Mouse (Mus musculus): ENCODE data around the gene Gm28729.

Gene Gm28729

GRCm38 (mm10) chr9:96460117-96460865, 64.8 kb downstream of the Gm28729 start:
- Histone ChIP-seq H3K36me3 (ENCODE audit: control insufficient read depth, insufficient read depth, low read length, poor library complexity, severe bottlenecking) (peaks cover 2% of the 10 kb centered on the region; the same call in 1 of the 2 replicates), H3K27me3 (ENCODE audit: control insufficient read depth, insufficient read depth, low read length, poor library complexity, severe bottlenecking) (no peaks in the 10 kb centered on the region)
- DNase-seq (ENCODE audit: low read depth, low spot score) = no peak

GRCm38 (mm10) chr9:96455618-96456017, 69.4 kb downstream of the Gm28729 start:
- no peak for DNase-seq (ENCODE audit: low read depth, low spot score)
- no peaks in the 10 kb centered on the region for H3K36me3 ChIP-seq (ENCODE audit: control insufficient read depth, insufficient read depth, low read length, poor library complexity, severe bottlenecking)
- H3K27me3 ChIP-seq (ENCODE audit: control insufficient read depth, insufficient read depth, low read length, poor library complexity, severe bottlenecking) = no peaks in the 10 kb centered on the region

DNA sequence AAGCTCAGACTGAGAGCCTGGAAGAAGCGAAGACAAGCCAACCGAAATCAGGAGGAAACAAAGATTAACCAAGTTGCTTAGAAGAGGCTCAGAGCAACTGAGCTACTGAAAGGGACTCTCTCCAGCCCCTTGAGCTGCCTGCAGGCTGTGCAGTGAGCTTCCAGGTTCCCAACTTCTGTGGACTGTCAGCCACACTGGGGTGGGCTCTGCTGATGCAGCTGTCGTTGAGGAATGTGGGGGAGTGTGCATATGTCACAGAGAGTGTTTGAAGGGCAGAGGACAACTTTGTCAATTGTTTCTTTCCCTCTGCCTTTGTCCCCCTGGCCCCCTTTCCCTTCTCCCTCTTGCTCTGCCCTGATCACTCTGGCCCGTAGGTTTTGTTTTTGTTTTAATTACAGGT, 72.1 kb downstream of the Gm28729 start:
- no peak for DNase-seq (ENCODE audit: low read depth, low spot score)
- H3K27me3 ChIP-seq (ENCODE audit: control insufficient read depth, insufficient read depth, low read length, poor library complexity, severe bottlenecking) = no peaks in the 10 kb centered on the region
- H3K36me3 ChIP-seq (ENCODE audit: control insufficient read depth, insufficient read depth, low read length, poor library complexity, severe bottlenecking) = no peaks in the 10 kb centered on the region

GRCm38 (mm10) chr9:96450900-96451720, 74.0 kb downstream of the Gm28729 start:
- DNase-seq (ENCODE audit: low read depth, low spot score) = no peak
- H3K27me3 ChIP-seq (ENCODE audit: control insufficient read depth, insufficient read depth, low read length, poor library complexity, severe bottlenecking) = no peaks in the 10 kb centered on the region
- H3K36me3 ChIP-seq (ENCODE audit: control insufficient read depth, insufficient read depth, low read length, poor library complexity, severe bottlenecking) = no peaks in the 10 kb centered on the region

DNA sequence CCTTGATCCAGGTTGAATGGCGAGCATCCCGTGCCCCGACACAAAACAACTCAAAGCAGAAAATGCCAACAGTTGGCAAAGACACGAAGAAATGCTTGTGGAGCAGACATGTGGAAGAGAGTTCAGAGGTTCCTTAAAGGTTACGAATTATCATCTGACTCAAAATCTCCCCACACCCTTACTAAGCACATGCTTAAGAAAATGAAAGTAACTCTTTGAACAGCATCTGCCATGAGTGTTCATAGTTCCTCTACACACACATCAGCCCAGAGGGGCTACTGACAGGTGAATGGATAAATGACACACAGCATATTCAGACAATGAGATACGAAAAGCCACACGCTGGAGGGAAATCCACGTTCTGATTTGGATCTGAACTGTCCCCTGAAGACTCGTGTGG, 75.5 kb downstream of the Gm28729 start:
- Histone ChIP-seq H3K36me3 (ENCODE audit: control insufficient read depth, insufficient read depth, low read length, poor library complexity, severe bottlenecking) (no peaks in the 10 kb centered on the region), H3K27me3 (ENCODE audit: control insufficient read depth, insufficient read depth, low read length, poor library complexity, severe bottlenecking) (no peaks in the 10 kb centered on the region)
- DNase-seq (ENCODE audit: low read depth, low spot score) = no peak

DNA sequence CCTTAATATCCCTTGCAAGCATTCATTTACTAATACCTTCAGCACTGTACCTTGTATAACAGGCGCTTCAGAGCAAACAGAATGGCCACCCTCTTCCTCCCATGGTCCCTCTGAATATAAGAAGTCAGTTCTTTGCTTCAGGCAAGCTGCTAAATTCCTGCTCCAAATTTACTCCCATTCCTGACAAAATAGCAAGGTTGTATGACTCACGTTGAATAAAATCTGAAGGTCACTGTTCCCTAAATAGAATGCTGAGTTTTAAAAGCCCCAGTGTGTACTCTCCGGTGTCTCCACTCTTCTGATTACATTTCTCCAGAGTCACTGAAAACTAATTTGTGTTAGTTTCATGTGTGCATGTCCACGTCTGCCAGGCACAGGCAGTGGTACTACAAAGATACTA, 79.7 kb downstream of the Gm28729 start:
- no peaks in the 10 kb centered on the region for H3K27me3 ChIP-seq (ENCODE audit: control insufficient read depth, insufficient read depth, low read length, poor library complexity, severe bottlenecking)
- DNase-seq (ENCODE audit: low read depth, low spot score) = no peak
- H3K36me3 ChIP-seq (ENCODE audit: control insufficient read depth, insufficient read depth, low read length, poor library complexity, severe bottlenecking) = no peaks in the 10 kb centered on the region

GRCm38 (mm10) chr9:96442081-96442480, 83.0 kb downstream of the Gm28729 start:
- Histone ChIP-seq H3K36me3 (ENCODE audit: control insufficient read depth, insufficient read depth, low read length, poor library complexity, severe bottlenecking) (no peaks in the 10 kb centered on the region), H3K27me3 (ENCODE audit: control insufficient read depth, insufficient read depth, low read length, poor library complexity, severe bottlenecking) (no peaks in the 10 kb centered on the region)
- peak; percentile 16 for DNase-seq (ENCODE audit: low read depth, low spot score)

DNA sequence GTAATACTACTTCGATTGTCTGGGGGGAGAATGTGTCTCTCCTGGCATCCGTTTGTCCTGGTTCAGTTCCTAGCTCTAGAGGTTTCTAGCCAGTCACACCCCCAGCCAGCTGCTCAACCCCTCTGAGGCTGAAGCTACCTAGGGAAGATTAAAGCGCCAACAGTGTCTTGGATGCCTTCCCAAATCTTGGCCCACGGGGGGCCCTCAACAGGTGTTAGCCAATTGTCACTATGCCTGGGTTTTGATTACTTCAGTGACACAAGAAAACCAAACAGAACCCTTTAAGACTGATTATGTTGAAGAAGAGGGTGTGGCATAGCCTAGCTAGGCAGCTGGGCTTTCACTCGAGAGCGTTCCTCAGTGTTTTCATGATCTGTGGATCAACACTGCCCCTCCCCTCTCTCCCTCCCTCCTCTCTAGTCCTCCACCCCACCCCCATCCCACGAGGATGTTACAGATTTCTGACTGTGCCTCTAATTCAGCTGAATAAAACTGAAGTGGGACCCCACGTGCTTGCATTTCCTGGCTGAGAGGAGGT, 86.7 kb downstream of the Gm28729 start:
- H3K36me3 ChIP-seq (ENCODE audit: control insufficient read depth, insufficient read depth, low read length, poor library complexity, severe bottlenecking) = no peaks in the 10 kb centered on the region
- peak; percentile 46 for DNase-seq (ENCODE audit: low read depth, low spot score)
- no peaks in the 10 kb centered on the region for H3K27me3 ChIP-seq (ENCODE audit: control insufficient read depth, insufficient read depth, low read length, poor library complexity, severe bottlenecking)

- peak; percentile 64 for DNase-seq (ENCODE audit: low read depth, low spot score)
Measured at GRCm38 (mm10) chr9:96437805-96438333, 87.2 kb downstream of the Gm28729 start.

DNA sequence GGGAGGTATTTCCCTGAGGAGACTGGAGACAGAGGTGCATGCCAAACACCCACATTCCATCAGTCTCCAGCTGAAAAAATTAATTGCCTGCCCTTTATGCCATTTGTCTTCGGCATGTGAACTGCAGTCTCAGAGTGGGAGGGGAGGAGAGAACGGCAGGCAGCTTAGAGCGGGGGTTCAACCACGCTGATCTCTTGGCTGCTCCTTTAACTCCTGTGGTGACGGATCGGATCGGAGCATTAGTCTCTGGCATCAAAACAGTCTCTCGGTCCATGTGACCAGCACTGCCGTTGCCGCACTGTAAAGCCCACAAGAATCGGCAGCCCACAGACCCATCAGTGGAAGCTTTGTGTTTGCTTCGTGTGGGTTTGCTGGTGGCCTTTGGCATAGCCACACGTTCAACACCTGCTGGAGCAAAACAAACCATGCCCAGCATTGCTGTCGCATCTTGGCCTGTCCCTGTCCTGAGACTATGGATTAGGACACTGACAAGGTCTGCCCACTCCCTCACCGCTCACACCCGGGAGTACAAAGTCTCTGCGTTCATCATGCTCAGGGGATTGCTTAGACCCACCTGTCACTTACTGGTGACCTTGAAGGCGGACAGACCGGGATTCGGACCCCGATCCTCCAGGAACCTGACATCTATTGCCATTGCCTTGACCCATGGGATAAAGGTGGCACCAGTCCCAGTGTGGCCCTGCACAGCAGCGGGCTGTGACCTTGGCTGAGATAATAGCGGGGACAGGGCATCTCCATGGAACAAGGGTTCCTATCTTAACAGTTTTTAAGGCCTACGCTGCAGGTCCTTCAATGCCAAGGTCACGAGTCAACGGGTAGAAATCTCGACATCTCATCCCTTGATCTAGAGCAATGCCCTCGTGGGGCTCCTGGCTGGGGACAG, 87.9 kb downstream of the Gm28729 start:
- no peaks in the 10 kb centered on the region for H3K36me3 ChIP-seq (ENCODE audit: control insufficient read depth, insufficient read depth, low read length, poor library complexity, severe bottlenecking)
- DNase-seq (ENCODE audit: low read depth, low spot score) = no peak

More at GRCm38 (mm10) chr9:96437805-96438333, 87.2 kb downstream of the Gm28729 start:
- Histone ChIP-seq H3K36me3 (ENCODE audit: control insufficient read depth, insufficient read depth, low read length, poor library complexity, severe bottlenecking) (no peaks in the 10 kb centered on the region), H3K27me3 (ENCODE audit: control insufficient read depth, insufficient read depth, low read length, poor library complexity, severe bottlenecking) (no peaks in the 10 kb centered on the region)

More for the DNA sequence above, 87.9 kb downstream of the Gm28729 start:
- no peaks in the 10 kb centered on the region for H3K27me3 ChIP-seq (ENCODE audit: control insufficient read depth, insufficient read depth, low read length, poor library complexity, severe bottlenecking)
